Mouse (Mus musculus) olfactory bulb, adult 2 months (tissue): ENCODE data around the gene Gsg1l. TPM values are rescaled to one million over a fixed set of nuclear protein-coding genes. Genes with fewer than 3 reads are reported as not detected.

Source experiments
- H3K27ac ChIP-seq: fragments of 200-500 bp; 2 replicates; pipeline ENCODE4 v1.5.1; 2012; ENCODE audit warnings: low read depth, low read length; ENCODE audit not compliant: insufficient read depth
- H3K4me1 ChIP-seq: fragments of 200-500 bp; 2 replicates; pipeline ENCODE4 v1.6.1; 2012; ENCODE audit warnings: low read length; ENCODE audit not compliant: control insufficient read depth, insufficient read depth
- H3K4me3 ChIP-seq: fragments of 200-500 bp; 2 replicates; pipeline ENCODE4 v1.5.1; 2012; ENCODE audit warnings: mild to moderate bottlenecking, low read depth, low read length, moderate library complexity; ENCODE audit not compliant: insufficient read depth
- CTCF ChIP-seq: fragments of 200-500 bp; IDR thresholded peaks from 2 replicates; pipeline ENCODE4 v1.5.1; 2012; ENCODE audit warnings: low read depth, mild to moderate bottlenecking, low read length, moderate library complexity; ENCODE audit not compliant: insufficient read depth
- POLR2A ChIP-seq: fragments of 200-500 bp; IDR thresholded peaks from 2 replicates; pipeline ENCODE4 v1.6.1; 2012; ENCODE audit warnings: mild to moderate bottlenecking, low read depth, low read length, moderate library complexity; ENCODE audit not compliant: insufficient read depth
- WGBS: fragments of 180-500 bp; shearing (Covaris S2); methylation state at CpG from one replicate; pipeline ENCODE4 v1.1.7; 2018; 5-methylcytosine and 5-hydroxymethylcytosine counted together
- polyA plus RNA-seq: library from polyadenylated mRNA; stranded (reverse); fragments of >200 nt; gene quantifications from 2 replicates; pipeline ENCODE4 v1.2.4, GENCODE M21; 2012; ENCODE audit warnings: low replicate concordance; ENCODE audit not compliant: missing spikeins, insufficient read depth, insufficient read length

Gene Gsg1l
- polyA plus RNA-seq, 1 experiment, result not detected

- WGBS, result 95% methylated on average over 7 of the region's 7 CpGs
- no peak for TF ChIP-seq POLR2A
- no peak for TF ChIP-seq CTCF
These were observed 17.1 kb upstream of the Gsg1l start for GRCm38 (mm10) chr7:126099163-126099775.

GRCm38 (mm10) chr7:126097219-126097915 is 15.2 kb upstream of the Gsg1l start:
- Histone ChIP-seq H3K4me1 (peaks cover 10% of the 10 kb centered on the region), H3K4me3 (no peak overlapping the region), H3K27ac (no peak overlapping the region)
- TF ChIP-seq POLR2A (no peak), CTCF (no peak)
- 84% methylated on average over 8 of the region's 9 CpGs for WGBS

More at GRCm38 (mm10) chr7:126099163-126099775, 17.1 kb upstream of the Gsg1l start:
- Histone ChIP-seq H3K27ac (no peak overlapping the region), H3K4me1 (peaks cover 8% of the 10 kb centered on the region), H3K4me3 (no peak overlapping the region)

- Histone ChIP-seq H3K4me1 (peaks cover 10% of the 10 kb centered on the region), H3K4me3 (no peak overlapping the region), H3K27ac (no peak overlapping the region)
- TF ChIP-seq POLR2A, result no peak
- no peak for TF ChIP-seq CTCF
- WGBS, result 76% methylated on average over 5 of the region's 5 CpGs
These were observed 14.4 kb upstream of the Gsg1l start for GRCm38 (mm10) chr7:126096596-126096995.

GRCm38 (mm10) chr7:126094738-126095137 is 12.5 kb upstream of the Gsg1l start:
- H3K27ac ChIP-seq, result no peak overlapping the region
- WGBS, result 89% methylated on average over 5 of the region's 5 CpGs
- no peak for TF ChIP-seq POLR2A
- no peak for TF ChIP-seq CTCF

GRCm38 (mm10) chr7:126093162-126093561 is 11.0 kb upstream of the Gsg1l start:
- 23% methylated on average over 3 of the region's 3 CpGs for WGBS
- Histone ChIP-seq H3K4me3 (no peak overlapping the region), H3K4me1 (peaks cover 4% of the 10 kb centered on the region; the same call in 1 of the 2 replicates), H3K27ac (no peak overlapping the region)
- TF ChIP-seq CTCF (no peak), POLR2A (no peak)

More at GRCm38 (mm10) chr7:126094738-126095137, 12.5 kb upstream of the Gsg1l start:
- Histone ChIP-seq H3K4me3 (no peak overlapping the region), H3K4me1 (peaks cover 4% of the 10 kb centered on the region; the same call in 1 of the 2 replicates)

- 10% methylated on average over 6 of the region's 6 CpGs for WGBS
- Histone ChIP-seq H3K4me1 (peaks cover 13% of the 10 kb centered on the region), H3K4me3 (no peak overlapping the region), H3K27ac (no peak overlapping the region)
- no peak for TF ChIP-seq POLR2A
- no peak; the same call in 1 of the 2 replicates for TF ChIP-seq CTCF
These were observed 7.6 kb upstream of the Gsg1l start for GRCm38 (mm10) chr7:126089782-126090181.

- TF ChIP-seq CTCF (no peak), POLR2A (no peak)
- Histone ChIP-seq H3K4me3 (no peak overlapping the region), H3K27ac (no peak overlapping the region), H3K4me1 (peaks cover 18% of the 10 kb centered on the region)
- 13% methylated on average over 6 of the region's 6 CpGs for WGBS
These were observed 5.9 kb upstream of the Gsg1l start for GRCm38 (mm10) chr7:126088155-126088554.

- Histone ChIP-seq H3K4me1 (peaks cover 19% of the 10 kb centered on the region), H3K27ac (no peak overlapping the region), H3K4me3 (no peak overlapping the region)
- WGBS, result 49% methylated on average over 10 of the region's 10 CpGs
- TF ChIP-seq POLR2A, result no peak
These were observed 5.4 kb upstream of the Gsg1l start for GRCm38 (mm10) chr7:126087602-126088001.

GRCm38 (mm10) chr7:126086321-126086741 is 4.1 kb upstream of the Gsg1l start:
- peaks cover 26% of the 10 kb centered on the region for H3K4me1 ChIP-seq
- WGBS, result 30% methylated on average over 6 of the region's 6 CpGs
- no peak overlapping the region for H3K27ac ChIP-seq
- no peak overlapping the region for H3K4me3 ChIP-seq
- TF ChIP-seq POLR2A (no peak), CTCF (no peak)

GRCm38 (mm10) chr7:126085154-126085553 is 2.9 kb upstream of the Gsg1l start:
- peaks cover 35% of the 10 kb centered on the region for H3K4me1 ChIP-seq
- TF ChIP-seq CTCF (no peak), POLR2A (no peak)
- WGBS, result 95% methylated on average over 9 of the region's 9 CpGs
- no peak overlapping the region for H3K27ac ChIP-seq
- H3K4me3 ChIP-seq, result no peak overlapping the region
